Mouse (Mus musculus) liver, embryonic 15.5 days (tissue): Measurements from ENCODE around the gene Msi2. TPM values are rescaled to one million over a fixed set of nuclear protein-coding genes. Genes with fewer than 3 reads are reported as not detected.

ENCODE experiments used
- ATAC-seq: fragments of 200-750 bp; cut with Nextera tagmentation; 2 replicates; pipeline ENCODE4 v1.8.0; 2017; ENCODE audit warnings: moderate number of reproducible peaks, mild to moderate bottlenecking, moderate library complexity; ENCODE audit not compliant: insufficient read depth
- H3K27ac ChIP-seq: fragments of 300-500 bp; sonication (generic); replicated peaks from 2 replicates; pipeline ENCODE4 v1.5.1; 2015; ENCODE audit warnings: mild to moderate bottlenecking, inconsistent platforms
- H3K27me3 ChIP-seq: fragments of 300-500 bp; sonication (generic); 2 replicates; pipeline ENCODE4 v1.6.1; 2015; ENCODE audit warnings: mild to moderate bottlenecking, inconsistent platforms
- H3K36me3 ChIP-seq: fragments of 300-500 bp; sonication (generic); replicated peaks from 2 replicates; pipeline ENCODE4 v1.6.1; 2015; ENCODE audit warnings: moderate library complexity, mild to moderate bottlenecking, inconsistent platforms
- H3K4me1 ChIP-seq: fragments of 300-500 bp; sonication (generic); replicated peaks from 2 replicates; pipeline ENCODE4 v1.6.1; 2015; ENCODE audit warnings: inconsistent platforms
- H3K4me2 ChIP-seq: fragments of 300-500 bp; sonication (generic); 2 replicates; pipeline ENCODE4 v1.6.1; 2015; ENCODE audit warnings: moderate library complexity, mild to moderate bottlenecking, inconsistent platforms
- H3K4me3 ChIP-seq: fragments of 300-500 bp; sonication (generic); replicated peaks from 2 replicates; pipeline ENCODE4 v1.5.1; 2015; ENCODE audit warnings: mild to moderate bottlenecking, inconsistent platforms
- H3K9ac ChIP-seq: fragments of 300-500 bp; sonication (generic); 2 replicates; pipeline ENCODE4 v1.6.1; 2015; ENCODE audit warnings: moderate library complexity, mild to moderate bottlenecking, inconsistent platforms
- H3K9me3 ChIP-seq: fragments of 300-500 bp; sonication (generic); replicated peaks from 2 replicates; pipeline ENCODE4 v1.6.1; 2016; ENCODE audit warnings: inconsistent platforms
- WGBS: fragments of 180-500 bp; shearing (Covaris S2); methylation state at CpG from one replicate; pipeline ENCODE4 v1.1.7; 2015; ENCODE audit warnings: mixed read lengths; ENCODE audit not compliant: insufficient replicate concordance; 5-methylcytosine and 5-hydroxymethylcytosine counted together
- polyA plus RNA-seq: library from polyadenylated mRNA; unstranded; fragments of >200 nt; fragmentation: Nextera tagmentation; extraction: Ambion mirVana; gene quantifications from 2 replicates; pipeline ENCODE4 v1.2.1, GENCODE M21; 2015

The Msi2 gene
- polyA plus RNA-seq, 1 experiment from 2014 or later, result 3.1 TPM

GRCm38 (mm10) chr11:88585171-88585632 lies 133.1 kb downstream of the Msi2 start:
- 60% methylated on average over 10 of the region's 10 CpGs for WGBS
- H3K9ac ChIP-seq, result no peak overlapping the region
- ATAC-seq, result no peak
- H3K27ac ChIP-seq, result no peak overlapping the region
- H3K9me3 ChIP-seq, result no peaks in the 10 kb centered on the region
- H3K27me3 ChIP-seq, result no peaks in the 10 kb centered on the region
- H3K4me2 ChIP-seq, result no peak overlapping the region
- no peak overlapping the region for H3K4me3 ChIP-seq
- H3K4me1 ChIP-seq, result peaks cover 34% of the 10 kb centered on the region
- H3K36me3 ChIP-seq, result 0 out of 2 replicates have a peak, but pooled peaks cover 13% of the 10 kb centered on the region

GRCm38 (mm10) chr11:88583866-88584265 lies 134.4 kb downstream of the Msi2 start:
- Histone ChIP-seq H3K27ac (no peak overlapping the region), H3K4me1 (peaks cover 34% of the 10 kb centered on the region), H3K9ac (no peak overlapping the region), H3K4me2 (no peak overlapping the region), H3K4me3 (no peak overlapping the region), H3K36me3 (0 out of 2 replicates have a peak, but pooled peaks cover 3% of the 10 kb centered on the region), H3K9me3 (no peaks in the 10 kb centered on the region), H3K27me3 (no peaks in the 10 kb centered on the region)
- no peak for ATAC-seq
- 55% methylated on average over 6 of the region's 6 CpGs for WGBS

- no peak overlapping the region for H3K4me3 ChIP-seq
- no peak overlapping the region for H3K27ac ChIP-seq
- H3K9me3 ChIP-seq, result no peaks in the 10 kb centered on the region
- no peak overlapping the region for H3K9ac ChIP-seq
- no peaks in the 10 kb centered on the region for H3K36me3 ChIP-seq
- H3K27me3 ChIP-seq, result no peaks in the 10 kb centered on the region
- 45% methylated on average over 8 of the region's 8 CpGs for WGBS
- H3K4me2 ChIP-seq, result no peak overlapping the region
- no peak for ATAC-seq
- peaks cover 34% of the 10 kb centered on the region for H3K4me1 ChIP-seq
Observed at GRCm38 (mm10) chr11:88583259-88583833, 135.0 kb downstream of the Msi2 start.

- Histone ChIP-seq H3K4me1 (peaks cover 34% of the 10 kb centered on the region), H3K36me3 (no peaks in the 10 kb centered on the region), H3K27me3 (no peaks in the 10 kb centered on the region), H3K27ac (peak overlapping the region; percentile 34; the same call in 1 of the 2 replicates), H3K9ac (no peak overlapping the region), H3K9me3 (no peaks in the 10 kb centered on the region), H3K4me3 (no peak overlapping the region), H3K4me2 (no peak overlapping the region)
- WGBS, result 30% methylated on average over 7 of the region's 7 CpGs
- ATAC-seq, result no peak
Observed at GRCm38 (mm10) chr11:88582781-88583180, 135.5 kb downstream of the Msi2 start.

GRCm38 (mm10) chr11:88582021-88582707 lies 136.1 kb downstream of the Msi2 start:
- 53% methylated on average over 13 of the region's 13 CpGs for WGBS
- no peaks in the 10 kb centered on the region for H3K9me3 ChIP-seq
- peak overlapping the region; percentile 34; the same call in 1 of the 2 replicates for H3K27ac ChIP-seq
- H3K4me1 ChIP-seq, result peaks cover 34% of the 10 kb centered on the region
- H3K36me3 ChIP-seq, result no peaks in the 10 kb centered on the region
- H3K27me3 ChIP-seq, result no peaks in the 10 kb centered on the region
- no peak overlapping the region for H3K4me3 ChIP-seq
- H3K9ac ChIP-seq, result no peak overlapping the region
- no peak overlapping the region for H3K4me2 ChIP-seq
- ATAC-seq, result no peak

GRCm38 (mm10) chr11:88581375-88581774 lies 136.9 kb downstream of the Msi2 start:
- Histone ChIP-seq H3K4me2 (no peak overlapping the region), H3K36me3 (no peaks in the 10 kb centered on the region), H3K4me1 (peaks cover 34% of the 10 kb centered on the region), H3K4me3 (no peak overlapping the region), H3K27ac (no peak overlapping the region), H3K9ac (no peak overlapping the region), H3K9me3 (no peaks in the 10 kb centered on the region), H3K27me3 (no peaks in the 10 kb centered on the region)
- WGBS, result 82% methylated on average over 7 of the region's 7 CpGs
- no peak for ATAC-seq

GRCm38 (mm10) chr11:88578700-88579099 lies 139.6 kb downstream of the Msi2 start:
- Histone ChIP-seq H3K27ac (no peak overlapping the region), H3K27me3 (no peaks in the 10 kb centered on the region), H3K36me3 (no peaks in the 10 kb centered on the region), H3K4me3 (no peak overlapping the region), H3K4me1 (peaks cover 26% of the 10 kb centered on the region), H3K9ac (no peak overlapping the region), H3K4me2 (no peak overlapping the region), H3K9me3 (no peaks in the 10 kb centered on the region)
- no peak for ATAC-seq
- WGBS, result 75% methylated on average over 2 of the region's 2 CpGs

- no peak overlapping the region for H3K4me3 ChIP-seq
- ATAC-seq, result no peak
- no peaks in the 10 kb centered on the region for H3K36me3 ChIP-seq
- H3K27ac ChIP-seq, result no peak overlapping the region
- no peak overlapping the region for H3K4me2 ChIP-seq
- no peak overlapping the region for H3K9ac ChIP-seq
- no peaks in the 10 kb centered on the region for H3K9me3 ChIP-seq
- WGBS, result 43% methylated on average over 7 of the region's 7 CpGs
- no peaks in the 10 kb centered on the region for H3K27me3 ChIP-seq
- peaks cover 12% of the 10 kb centered on the region for H3K4me1 ChIP-seq
Observed at GRCm38 (mm10) chr11:88577076-88577475, 141.2 kb downstream of the Msi2 start.

- Histone ChIP-seq H3K9ac (no peak overlapping the region), H3K27ac (no peak overlapping the region), H3K36me3 (no peaks in the 10 kb centered on the region), H3K4me1 (0 out of 2 replicates have a peak, but pooled peaks cover 5% of the 10 kb centered on the region), H3K27me3 (no peaks in the 10 kb centered on the region), H3K9me3 (no peaks in the 10 kb centered on the region), H3K4me3 (no peak overlapping the region), H3K4me2 (no peak overlapping the region)
- WGBS, result 67% methylated on average over 7 of the region's 7 CpGs
- ATAC-seq, result no peak
Observed at GRCm38 (mm10) chr11:88576233-88576998, 141.9 kb downstream of the Msi2 start.

- no peaks in the 10 kb centered on the region for H3K27me3 ChIP-seq
- no peak overlapping the region for H3K27ac ChIP-seq
- 0 out of 2 replicates have a peak, but pooled peaks cover 5% of the 10 kb centered on the region for H3K4me1 ChIP-seq
- ATAC-seq, result no peak
- H3K4me3 ChIP-seq, result no peak overlapping the region
- 71% methylated on average over 4 of the region's 4 CpGs for WGBS
- no peak overlapping the region for H3K9ac ChIP-seq
- no peak overlapping the region for H3K4me2 ChIP-seq
- H3K9me3 ChIP-seq, result no peaks in the 10 kb centered on the region
- no peaks in the 10 kb centered on the region for H3K36me3 ChIP-seq
Observed at GRCm38 (mm10) chr11:88574575-88575360, 143.5 kb downstream of the Msi2 start.
